Mouse (Mus musculus): ENCODE results near the gene Hpn.

The Hpn gene

DNA sequence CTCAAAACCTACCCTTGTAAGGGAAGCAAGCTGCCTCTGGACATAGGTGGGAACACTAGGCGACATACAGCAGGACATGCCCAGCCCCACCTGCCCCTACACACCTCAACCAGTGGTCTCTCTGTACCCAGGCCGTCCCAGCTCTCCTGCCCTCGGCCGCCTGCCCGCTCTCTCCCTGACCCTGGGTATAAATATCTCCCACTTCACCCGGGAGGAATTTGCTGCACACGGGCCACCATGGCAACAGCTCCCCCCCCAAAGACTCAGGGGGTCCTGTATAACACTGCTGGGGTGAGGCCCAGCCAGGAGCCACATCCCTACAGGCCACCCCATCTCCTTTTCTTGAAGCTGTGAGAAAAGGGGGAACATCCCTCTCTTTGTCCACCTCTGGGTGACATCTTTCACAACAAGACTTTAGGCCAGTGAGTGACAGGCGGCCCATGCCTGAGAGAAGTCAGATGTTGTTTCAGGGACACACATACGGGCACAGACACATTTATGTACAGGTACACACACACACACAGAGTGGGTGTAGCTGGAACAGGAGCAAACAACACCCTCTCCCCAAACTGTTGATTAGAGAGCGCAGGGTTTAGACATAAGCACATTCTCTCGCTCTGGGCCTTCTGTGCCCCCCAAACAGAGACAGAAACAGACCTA lies 60.3 kb downstream of the Hpn start:
- no peak for DNase-seq (ENCODE audit: low read depth, low spot score)

DNA sequence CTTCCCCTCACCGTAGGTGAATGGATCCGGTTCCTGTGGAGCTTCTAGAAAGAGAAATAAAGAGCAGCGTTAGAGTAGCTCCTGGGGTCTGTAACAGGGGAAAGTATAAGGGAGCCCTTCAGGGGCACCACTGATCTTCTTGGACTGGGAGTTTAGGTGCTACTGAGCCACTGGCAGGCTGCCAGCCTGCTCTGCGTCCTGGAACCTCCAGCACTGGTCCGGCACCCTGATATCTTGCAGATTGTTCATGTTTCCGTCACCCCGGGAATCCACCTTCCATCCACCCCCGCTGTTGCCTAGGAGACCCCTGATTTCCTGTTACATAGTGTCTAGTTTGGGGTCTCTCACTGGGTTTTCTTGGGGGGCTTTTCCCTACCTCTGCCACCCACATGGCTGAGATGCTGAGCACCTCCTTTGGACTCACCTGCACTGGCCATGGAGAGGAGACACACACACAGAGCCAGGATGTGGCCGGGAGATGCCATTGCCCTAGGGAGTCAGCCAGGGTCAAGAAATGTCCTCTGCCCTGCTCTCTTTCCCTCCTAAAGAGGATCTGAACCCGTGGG lies 61.1 kb downstream of the Hpn start:
- no peak for DNase-seq (ENCODE audit: low read depth, low spot score)

DNA sequence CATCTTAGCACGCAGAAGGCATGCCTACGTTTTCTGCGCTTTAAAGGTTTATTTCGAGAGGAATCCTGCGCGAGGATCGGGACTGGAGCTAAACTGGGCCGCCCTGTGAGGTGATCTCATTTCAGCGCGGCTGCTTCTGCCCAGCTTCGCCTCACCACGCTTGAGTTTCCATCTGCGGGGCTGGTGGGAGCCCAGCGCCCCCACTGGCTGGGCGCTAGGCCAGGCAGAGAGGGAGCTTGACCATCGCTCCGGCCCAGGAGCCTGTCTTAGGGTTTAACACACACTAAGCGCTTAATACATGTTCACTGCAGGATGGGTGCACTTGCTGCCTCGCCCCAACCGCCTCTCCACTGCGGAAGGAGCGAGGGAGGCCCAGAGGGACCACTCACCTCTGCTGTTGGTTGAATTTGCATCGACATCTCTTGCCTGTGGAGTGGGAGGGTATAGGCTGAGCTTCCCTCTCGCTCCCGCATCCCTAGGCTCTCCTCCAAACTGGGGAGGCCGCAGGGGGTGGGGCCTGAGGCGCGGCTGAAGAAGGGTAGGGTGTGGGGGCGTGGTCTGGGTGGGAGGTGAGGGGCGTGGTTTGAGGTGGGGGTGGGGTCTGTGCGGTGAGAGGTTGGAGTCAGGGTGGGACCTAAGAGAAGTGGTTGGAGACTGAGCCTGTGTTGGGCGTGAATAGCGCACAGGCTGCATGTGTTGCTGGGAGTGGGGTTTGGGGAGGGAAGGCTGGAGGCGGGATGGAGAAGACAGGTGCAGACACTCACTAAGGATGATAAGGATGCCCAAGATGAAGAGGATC lies 62.3 kb downstream of the Hpn start:
- no peak for DNase-seq (ENCODE audit: low read depth, low spot score)

- DNase-seq (ENCODE audit: low read depth, low spot score): no peak
Observed at GRCm38 (mm10) chr7:31052251-31052635, 62.8 kb downstream of the Hpn start.

GRCm38 (mm10) chr7:31051321-31052021 lies 63.6 kb downstream of the Hpn start, which contains the start of gene Fxyd7:
Gene Fxyd7 (minus strand): TSS chr7:31051467.
- DNase-seq (ENCODE audit: low read depth, low spot score): no peak

DNA sequence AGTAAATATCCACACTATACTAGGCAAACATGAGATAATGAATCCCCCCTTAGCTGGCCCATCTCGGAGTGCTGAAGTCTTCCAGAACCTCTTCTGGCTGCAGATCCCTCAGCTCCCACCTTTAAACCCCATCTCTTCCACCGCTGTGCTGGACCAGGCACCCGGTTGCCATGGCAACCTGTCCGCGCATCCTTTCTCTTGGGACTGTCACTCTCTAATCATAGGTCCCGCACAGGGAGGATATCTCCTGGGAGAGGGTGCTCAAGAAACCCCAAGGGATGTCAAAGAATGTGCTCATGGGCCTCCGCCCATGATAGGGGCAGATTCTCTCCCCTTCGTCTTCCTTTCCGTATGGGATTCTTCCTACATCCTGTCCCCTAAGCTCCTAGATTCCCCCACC lies 64.2 kb downstream of the Hpn start:
- no peak for DNase-seq (ENCODE audit: low read depth, low spot score)

- no peak for DNase-seq (ENCODE audit: low read depth, low spot score)
Observed at GRCm38 (mm10) chr7:31050487-31050886, 64.6 kb downstream of the Hpn start.

DNA sequence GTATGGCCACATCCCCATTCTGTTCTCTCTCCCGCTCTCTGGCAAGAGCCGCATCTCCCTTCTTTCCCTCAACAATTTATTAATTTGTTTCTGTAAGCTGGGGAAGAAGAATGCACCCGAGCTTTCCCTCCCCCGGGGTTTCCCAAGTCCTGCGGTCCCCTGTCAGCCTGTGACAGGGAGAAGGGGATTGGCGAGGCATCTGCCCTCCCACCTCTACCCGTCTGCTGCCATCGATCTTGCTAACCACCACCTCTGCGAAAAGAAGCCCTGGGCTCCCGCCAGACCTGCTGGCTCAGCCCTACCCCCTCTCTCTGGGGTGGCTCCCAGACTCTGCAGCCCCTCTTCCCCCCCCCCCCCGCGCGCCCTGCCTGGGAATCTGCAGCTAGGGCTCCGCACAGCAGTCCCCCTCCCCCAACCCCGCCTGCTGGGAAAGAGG lies 65.2 kb downstream of the Hpn start:
- no peak for DNase-seq (ENCODE audit: low read depth, low spot score)

DNA sequence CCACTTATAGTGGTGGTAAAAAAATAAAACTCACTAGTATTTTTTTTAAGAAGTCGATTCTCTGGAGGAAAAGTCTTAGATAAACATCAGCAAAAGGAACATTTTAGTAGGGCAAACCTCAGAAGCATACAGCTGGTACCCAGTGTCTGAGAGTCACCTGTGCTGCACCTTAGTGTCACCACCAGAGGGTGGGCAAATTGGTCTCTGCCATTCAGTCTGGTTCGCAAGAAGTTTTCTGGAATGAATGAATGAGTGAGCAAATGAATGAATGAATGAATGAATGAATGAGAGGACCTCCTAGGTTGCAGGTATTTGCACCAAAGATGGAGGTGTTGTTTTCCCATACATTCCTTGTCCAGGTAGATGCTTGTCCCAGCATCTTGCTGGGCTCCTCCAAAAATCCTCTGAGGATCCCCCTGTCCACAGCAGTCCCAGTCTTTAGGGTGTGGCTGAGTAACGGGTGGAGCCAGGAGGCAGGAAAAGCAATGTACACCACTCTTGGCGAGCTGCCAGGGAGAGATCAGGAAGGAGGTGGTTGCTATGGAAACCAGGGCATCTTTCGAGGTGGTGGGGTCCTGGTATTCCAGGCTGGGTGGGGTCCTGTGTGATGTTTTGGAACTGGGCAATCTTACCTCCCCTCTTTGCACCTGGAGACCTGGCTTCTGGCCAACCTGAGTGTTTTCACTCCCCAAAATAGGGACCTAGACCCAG lies 65.8 kb downstream of the Hpn start:
- DNase-seq (ENCODE audit: low read depth, low spot score): no peak
